Mouse (Mus musculus) ovary, postnatal 10 days (tissue): ENCODE measurements around the gene Cpn1.

Experiments
- DNase-seq: peaks from one replicate; pipeline ENCODE4 v3.0.0; 2022; ENCODE audit warnings: low spot score

The Cpn1 gene

GRCm38 (mm10) chr19:43912775-43913486 is 73.4 kb downstream of the Cpn1 start:
- no peak for DNase-seq

GRCm38 (mm10) chr19:43906492-43906891 is 79.9 kb downstream of the Cpn1 start:
- no peak for DNase-seq
